Comparison of ENCODE assay signal across 11 mouse cellular contexts in the genomic region with DNA sequence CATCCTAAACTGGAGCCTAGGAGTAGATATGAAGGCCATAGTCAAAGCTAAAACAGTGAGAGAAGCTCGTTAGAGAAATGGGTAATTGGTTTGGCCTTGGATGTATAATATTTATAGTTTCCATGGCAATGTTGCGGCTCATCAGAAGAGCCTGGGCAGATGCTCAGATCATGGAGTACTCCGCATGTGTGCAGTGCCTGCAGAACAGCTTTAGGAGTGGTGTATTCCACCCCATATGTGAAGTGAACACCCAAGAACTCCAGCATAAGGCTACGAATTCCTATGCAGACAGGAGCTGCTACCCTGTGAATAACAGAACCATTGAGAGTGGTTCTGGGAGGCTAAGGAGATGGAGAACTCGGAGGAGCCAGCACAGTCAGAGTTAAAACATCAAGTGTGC.
"Had no signal": no experiment of that assay in that cellular context is flagged by ENCODE, and none has a peak within 500 bp of the region (broad histone marks: within the 10 kb centered on the region; RNA-seq: fewer than 3 reads in every experiment).

No protein-coding gene starts in this region.

- H3K9me3 ChIP-seq: limb, embryonic 10.5 days; liver, embryonic 15.5 days; midbrain, embryonic 13.5 days had no signal

- DNase-seq: kidney, adult 18-20 months; kidney, postnatal 25 days; lung, adult 2 months; lung, postnatal 36 days; thymus, postnatal 4 days had no signal

- H3K4me3 ChIP-seq: limb, embryonic 10.5 days; liver, embryonic 15.5 days; midbrain, embryonic 13.5 days had no signal

- H3K4me1 ChIP-seq: liver, embryonic 15.5 days had no signal

- ATAC-seq: lung, postnatal 0 days; midbrain, embryonic 13.5 days had no signal

- H3K4me2 ChIP-seq: liver, embryonic 11.5 days; liver, embryonic 15.5 days; midbrain, embryonic 13.5 days had no signal

- H3K27ac ChIP-seq: limb, embryonic 10.5 days; liver, embryonic 15.5 days; midbrain, embryonic 13.5 days; stomach, postnatal 0 days had no signal

- H3K27me3 ChIP-seq: liver, embryonic 15.5 days; midbrain, embryonic 13.5 days had no signal

- H3K9ac ChIP-seq: liver, embryonic 15.5 days; midbrain, embryonic 13.5 days had no signal
